Mouse (Mus musculus) ES-E14 (cell line): ENCODE results near the gene Unc79. TPM values are rescaled to one million over a fixed set of nuclear protein-coding genes. Genes with fewer than 3 reads are reported as not detected.

Source experiments
- DNase-seq: peaks from one replicate; pipeline ENCODE4 v3.0.0-alpha.2; 2013; ENCODE audit warnings: low read depth, low spot score
- H3K27ac ChIP-seq: 2 replicates; pipeline ENCODE4 v1.5.1; 2012; ENCODE audit warnings: low read depth, mild to moderate bottlenecking, low read length, moderate library complexity, mixed read lengths; ENCODE audit not compliant: poor library complexity, insufficient read depth, severe bottlenecking
- H3K36me3 ChIP-seq: 2 replicates; pipeline ENCODE4 v1.6.1; 2012; ENCODE audit warnings: mild to moderate bottlenecking, low read length, moderate library complexity, mixed read lengths; ENCODE audit not compliant: control insufficient read depth, poor library complexity, insufficient read depth, severe bottlenecking
- H3K4me1 ChIP-seq, 2 experiments: fragments of 150-350 bp in 1 of 2; sonication (generic) in 1 of 2; 2 replicates each; pipeline ENCODE4 v1.6.1; 2012; ENCODE audit warnings: low read length in 2 of 2, mild to moderate bottlenecking in 1 of 2, mixed read lengths in 1 of 2; ENCODE audit not compliant: control insufficient read depth in 2 of 2, insufficient read depth in 2 of 2, poor library complexity in 1 of 2
- H3K4me3 ChIP-seq, 2 experiments: fragments of 150-350 bp in 1 of 2; sonication (generic) in 1 of 2; 2 replicates each; pipeline ENCODE4 v1.5.1; 2012; ENCODE audit warnings: low read length in 2 of 2, low read depth in 1 of 2, mild to moderate bottlenecking in 1 of 2, mixed read lengths in 1 of 2; ENCODE audit not compliant: insufficient read depth in 1 of 2, poor library complexity in 1 of 2, severe bottlenecking in 1 of 2
- H3K9ac ChIP-seq: 2 replicates; pipeline ENCODE4 v1.6.1; 2012; ENCODE audit warnings: low read depth, mild to moderate bottlenecking, low read length, mixed read lengths; ENCODE audit not compliant: poor library complexity, insufficient read depth, severe bottlenecking
- H3K9me3 ChIP-seq: fragments of 150-350 bp; sonication (generic); 2 replicates; pipeline ENCODE4 v1.6.1; 2012; ENCODE audit warnings: low read depth, mild to moderate bottlenecking, low read length; ENCODE audit not compliant: control insufficient read depth, insufficient read depth
- CHD2 ChIP-seq: IDR thresholded peaks from 2 replicates; pipeline ENCODE4 v1.6.1; 2014; ENCODE audit warnings: mild to moderate bottlenecking, low read depth, low read length, inconsistent platforms
- HCFC1 ChIP-seq: IDR thresholded peaks from 2 replicates; pipeline ENCODE4 v1.6.1; 2012; ENCODE audit warnings: low read length, inconsistent platforms, borderline replicate concordance; ENCODE audit not compliant: insufficient read depth
- MAFK ChIP-seq: IDR thresholded peaks from 2 replicates; pipeline ENCODE4 v1.6.1; 2014; ENCODE audit warnings: mild to moderate bottlenecking, low read depth, low read length, inconsistent platforms; ENCODE audit not compliant: insufficient read depth
- ZC3H11A ChIP-seq: IDR thresholded peaks from 2 replicates; pipeline ENCODE4 v1.6.1; 2012; ENCODE audit warnings: low read depth, mild to moderate bottlenecking, inconsistent platforms, low read length, borderline replicate concordance
- ZNF384 ChIP-seq: IDR thresholded peaks from 2 replicates; pipeline ENCODE4 v1.6.1; 2012; ENCODE audit warnings: low read depth, low read length, inconsistent platforms
- in situ Hi-C, 2 experiments: fragments of 600-800 bp; cut with MboI; formaldehyde crosslinking; loops; one replicate each; pipeline ENCODE4 v1.15.1; 2025; ENCODE audit warnings: low sequenced_read_pairs in 2 of 2, inconsistent platforms in 1 of 2; ENCODE audit not compliant: unreplicated experiment in 2 of 2
- total RNA-seq: library from RNA; depleted of rRNA; stranded (reverse); fragments of 300-350 nt; gene quantifications from 2 replicates; pipeline ENCODE4 v1.2.3, GENCODE M21; 2012

Gene Unc79
- total RNA-seq, 1 experiment: 0.36 TPM

GRCm38 (mm10) chr12:103073953-103074352 lies 125.3 kb downstream of the Unc79 start:
- H3K27ac ChIP-seq: no peak overlapping the region
- no peak overlapping the region for H3K9ac ChIP-seq
- H3K9me3 ChIP-seq: no peaks in the 10 kb centered on the region
- no peaks in the 10 kb centered on the region for H3K4me1 ChIP-seq
- DNase-seq: no peak
- no peaks in the 10 kb centered on the region for H3K36me3 ChIP-seq
- H3K4me3 ChIP-seq: no peak overlapping the region
- TF ChIP-seq ZC3H11A (no peak), CHD2 (no peak), ZNF384 (no peak), HCFC1 (no peak), MAFK (no peak)
- in situ Hi-C loops: no loop called here

DNA sequence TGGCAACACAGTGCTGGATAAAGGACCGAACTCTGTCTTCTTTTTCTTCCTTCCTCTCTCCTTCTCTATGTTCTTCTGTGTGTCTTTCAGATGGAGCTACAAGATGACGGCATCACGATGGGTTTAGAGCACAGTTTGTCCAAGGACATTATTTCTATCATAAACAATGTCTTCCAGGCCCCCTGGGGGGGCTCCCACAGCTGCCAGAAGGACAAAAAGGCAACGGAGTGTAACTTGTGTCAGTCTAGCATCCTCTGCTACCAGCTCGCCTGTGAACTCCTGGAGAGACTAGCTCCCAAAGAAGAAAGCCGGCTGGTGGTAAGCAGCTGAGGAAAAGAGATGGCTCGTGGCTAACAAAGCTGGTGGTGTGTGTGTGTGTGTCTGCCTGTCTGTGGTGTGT lies 130.1 kb downstream of the Unc79 start:
- H3K9ac ChIP-seq: no peak overlapping the region
- H3K4me1 ChIP-seq: no peaks in the 10 kb centered on the region
- no peak for DNase-seq
- H3K27ac ChIP-seq: no peak overlapping the region
- in situ Hi-C loops: no loop called here
- H3K9me3 ChIP-seq: no peaks in the 10 kb centered on the region
- no peak for TF ChIP-seq ZC3H11A
- no peak for TF ChIP-seq MAFK
- no peak for TF ChIP-seq HCFC1
- no peak for TF ChIP-seq ZNF384
- TF ChIP-seq CHD2: no peak
- no peak overlapping the region for H3K4me3 ChIP-seq
- no peaks in the 10 kb centered on the region for H3K36me3 ChIP-seq

DNA sequence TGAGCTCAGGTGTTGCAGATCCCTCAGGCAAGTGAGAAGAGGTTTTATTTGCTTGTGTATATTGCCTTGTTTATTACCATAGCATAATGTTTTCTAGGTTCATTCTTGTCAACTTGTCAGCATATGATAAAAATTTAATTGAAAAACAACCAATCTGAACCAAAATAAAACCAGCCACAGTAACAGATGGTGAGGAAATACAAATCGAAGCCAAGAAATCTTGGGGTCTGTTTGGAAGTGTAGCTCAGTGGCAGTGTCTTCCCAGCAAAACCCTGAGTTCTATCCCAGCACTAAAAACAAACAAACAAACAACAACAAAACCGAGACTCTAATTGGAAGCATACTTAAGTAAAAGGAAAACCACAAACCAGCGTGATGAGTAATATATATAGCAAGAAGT lies 131.4 kb downstream of the Unc79 start:
- in situ Hi-C loops: no loop called here
- TF ChIP-seq HCFC1 (no peak), CHD2 (no peak), MAFK (no peak), ZC3H11A (no peak), ZNF384 (no peak)
- H3K9me3 ChIP-seq: no peaks in the 10 kb centered on the region

DNA sequence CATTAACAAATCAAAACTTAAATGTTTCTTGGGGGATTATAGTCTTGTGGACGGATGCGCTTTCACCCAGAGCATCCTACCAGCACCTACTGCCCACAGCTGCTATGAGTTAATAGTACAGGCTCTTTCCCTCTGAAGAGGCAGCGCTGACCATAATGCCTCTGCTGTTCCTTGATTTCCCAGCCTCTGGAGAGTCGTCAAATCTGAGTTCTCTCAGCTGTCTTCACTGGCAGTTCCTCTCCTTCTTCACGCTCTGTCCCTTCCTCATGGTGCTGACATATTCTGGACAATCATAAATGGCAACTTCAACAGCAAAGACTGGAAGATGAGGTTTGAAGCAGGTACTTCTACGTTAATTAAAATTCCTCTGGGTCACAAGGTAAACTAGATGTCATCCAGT lies 143.2 kb downstream of the Unc79 start:
- Histone ChIP-seq H3K36me3 (no peaks in the 10 kb centered on the region), H3K9me3 (no peaks in the 10 kb centered on the region), H3K27ac (no peak overlapping the region), H3K9ac (no peak overlapping the region), H3K4me3 (no peak overlapping the region), H3K4me1 (no peaks in the 10 kb centered on the region)
- in situ Hi-C loops: no loop called here
- no peak for DNase-seq
- TF ChIP-seq ZC3H11A: no peak
- no peak for TF ChIP-seq ZNF384
- no peak for TF ChIP-seq CHD2
- no peak for TF ChIP-seq HCFC1

More for the DNA sequence above, 131.4 kb downstream of the Unc79 start:
- Histone ChIP-seq H3K4me3 (no peak overlapping the region), H3K4me1 (no peaks in the 10 kb centered on the region), H3K9ac (no peak overlapping the region), H3K36me3 (no peaks in the 10 kb centered on the region), H3K27ac (no peak overlapping the region)
- no peak for DNase-seq

- Histone ChIP-seq H3K4me1 (no peaks in the 10 kb centered on the region), H3K4me3 (no peak overlapping the region), H3K36me3 (no peaks in the 10 kb centered on the region), H3K27ac (no peak overlapping the region), H3K9ac (no peak overlapping the region), H3K9me3 (no peaks in the 10 kb centered on the region)
- DNase-seq: no peak
- TF ChIP-seq MAFK (no peak), ZC3H11A (no peak), CHD2 (no peak), HCFC1 (no peak), ZNF384 (no peak)
- in situ Hi-C loops: no loop called here
These were observed 146.5 kb downstream of the Unc79 start for GRCm38 (mm10) chr12:103095160-103095559.
